Mouse (Mus musculus) intestine, postnatal 0 days (tissue): ENCODE measurements around the gene Vps51. TPM values are rescaled to one million over a fixed set of nuclear protein-coding genes. Genes with fewer than 3 reads are reported as not detected.
"Not testable (repeated sequence)": the region's sequence is repeated elsewhere in the genome, so short reads cannot be mapped to it uniquely, and the experiment has no call there.

ENCODE experiments used
- ATAC-seq: fragments of 200-750 bp; cut with Nextera tagmentation; 2 replicates; pipeline ENCODE4 v1.8.0; 2017; ENCODE audit warnings: mild to moderate bottlenecking, moderate TSS enrichment, moderate library complexity
- H3K27ac ChIP-seq: fragments of 300-500 bp; sonication (generic); 2 replicates; pipeline ENCODE4 v1.5.1; 2014; ENCODE audit warnings: mild to moderate bottlenecking, low read depth, low read length, moderate library complexity
- H3K27me3 ChIP-seq: fragments of 300-500 bp; sonication (generic); replicated peaks from 2 replicates; pipeline ENCODE4 v1.6.1; 2014; ENCODE audit warnings: low read length, mixed read lengths; ENCODE audit not compliant: control insufficient read depth, insufficient read depth
- H3K36me3 ChIP-seq: fragments of 300-500 bp; sonication (generic); 2 replicates; pipeline ENCODE4 v1.6.1; 2014; ENCODE audit warnings: mild to moderate bottlenecking, moderate library complexity; ENCODE audit not compliant: control insufficient read depth, insufficient read depth
- H3K4me1 ChIP-seq: fragments of 300-500 bp; sonication (generic); replicated peaks from 2 replicates; pipeline ENCODE4 v1.6.1; 2014; ENCODE audit warnings: antibody characterized with exemption, low read length, mixed read lengths; ENCODE audit not compliant: control insufficient read depth, insufficient read depth
- H3K4me2 ChIP-seq: fragments of 300-500 bp; sonication (generic); replicated peaks from 2 replicates; pipeline ENCODE4 v1.6.1; 2014; ENCODE audit warnings: low read depth, mild to moderate bottlenecking, moderate library complexity
- H3K4me3 ChIP-seq: fragments of 300-500 bp; sonication (generic); 2 replicates; pipeline ENCODE4 v1.5.1; 2014; ENCODE audit warnings: low read depth, low read length
- H3K9ac ChIP-seq: fragments of 300-500 bp; sonication (generic); 2 replicates; pipeline ENCODE4 v1.6.1; 2014; ENCODE audit warnings: mild to moderate bottlenecking, low read depth, low read length
- H3K9me3 ChIP-seq: fragments of 300-500 bp; sonication (generic); 2 replicates; pipeline ENCODE4 v1.6.1; 2016; ENCODE audit warnings: mixed run types; ENCODE audit not compliant: control insufficient read depth
- CTCF ChIP-seq: sonication (generic); IDR thresholded peaks from 2 replicates; pipeline ENCODE4 v1.5.1; 2016; ENCODE audit warnings: low read depth, mild to moderate bottlenecking, control low read depth, antibody characterized with exemption, moderate library complexity
- WGBS: fragments of 180-500 bp; shearing (Covaris S2); extraction: QIAGEN DNeasy Blood & Tissue Kit; methylation state at CpG from one replicate; pipeline ENCODE4 v1.1.7; 2014; 5-methylcytosine and 5-hydroxymethylcytosine counted together
- polyA plus RNA-seq: library from polyadenylated mRNA; unstranded; fragments of >200 nt; fragmentation: Nextera tagmentation; extraction: Ambion mirVana; gene quantifications from 2 replicates; pipeline ENCODE4 v1.2.1, GENCODE M21; 2015

Gene Vps51
- polyA plus RNA-seq, 1 experiment from 2014 or later: 42.4 TPM

DNA sequence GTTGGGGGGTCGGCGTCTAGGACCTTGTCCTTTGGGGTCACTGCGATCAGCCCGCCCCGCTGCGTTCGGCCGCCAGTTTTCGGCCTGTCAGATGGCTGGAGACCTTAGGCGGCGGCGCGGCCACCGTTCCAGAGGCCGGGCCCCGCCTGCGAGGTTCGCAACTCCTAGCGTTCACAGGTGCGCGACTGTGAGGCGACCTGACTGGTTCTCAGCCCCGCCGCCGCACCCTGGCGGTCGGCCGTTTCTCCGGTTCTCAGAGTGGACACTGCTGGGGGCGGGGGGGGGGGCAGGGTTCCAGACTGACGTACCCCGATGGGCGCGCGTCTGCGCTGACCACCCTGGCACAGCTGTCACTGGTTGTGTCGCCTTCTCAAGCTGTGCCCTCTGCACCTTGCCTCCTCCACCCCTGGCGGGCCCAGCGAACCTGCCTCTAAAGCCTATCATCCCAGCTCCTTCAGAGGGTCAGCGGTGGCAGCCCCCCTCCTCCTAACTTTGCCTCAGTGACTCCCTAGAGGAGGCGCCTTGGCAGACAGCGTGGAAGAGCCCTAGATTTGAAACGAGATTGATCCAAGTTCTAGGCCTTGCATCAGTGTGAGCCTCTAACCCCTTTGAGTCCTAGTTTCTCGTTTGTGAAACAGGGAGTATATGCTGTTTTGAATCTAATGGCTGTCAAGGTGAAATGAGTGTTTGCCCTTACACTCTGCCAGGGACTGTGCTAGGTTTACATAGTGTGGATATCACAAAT is 29.7 kb downstream of the Vps51 start:
- 0 out of 2 replicates have a peak, but pooled peaks have one; percentile 18 for TF ChIP-seq CTCF
- Histone ChIP-seq H3K4me1 (no peaks in the 10 kb centered on the region; the same call in 1 of the 2 replicates), H3K9me3 (no peaks in the 10 kb centered on the region), H3K4me2 (peak overlapping the region; percentile 90), H3K9ac (peak overlapping the region; percentile 77), H3K4me3 (peak overlapping the region; percentile 87), H3K27ac (peak overlapping the region; percentile 97), H3K27me3 (no peaks in the 10 kb centered on the region), H3K36me3 (peaks cover 41% of the 10 kb centered on the region)
- 1% methylated on average over 43 of the region's 44 CpGs for WGBS
- ATAC-seq: peak; percentile 26

GRCm38 (mm10) chr19:6046294-6047153 is 30.5 kb downstream of the Vps51 start, which contains the start of gene Syvn1:
Syvn1 (plus strand) TSS chr19:6046576.
- Histone ChIP-seq H3K27ac (peak within 1 kb of the TSS; percentile 97), H3K4me3 (peak within 1 kb of the TSS; percentile 87), H3K4me2 (peak within 1 kb of the TSS; percentile 90), H3K4me1 (no peaks in the 10 kb centered on the region; the same call in 1 of the 2 replicates), H3K9me3 (no peaks in the 10 kb centered on the region), H3K36me3 (peaks cover 33% of the 10 kb centered on the region), H3K9ac (peak within 1 kb of the TSS; percentile 77), H3K27me3 (no peaks in the 10 kb centered on the region)
- WGBS: under 1% methylated on average over 65 of the region's 65 CpGs
- peak; percentile 87 for ATAC-seq
- TF ChIP-seq CTCF: 0 out of 2 replicates have a peak, but pooled peaks have one; percentile 10

DNA sequence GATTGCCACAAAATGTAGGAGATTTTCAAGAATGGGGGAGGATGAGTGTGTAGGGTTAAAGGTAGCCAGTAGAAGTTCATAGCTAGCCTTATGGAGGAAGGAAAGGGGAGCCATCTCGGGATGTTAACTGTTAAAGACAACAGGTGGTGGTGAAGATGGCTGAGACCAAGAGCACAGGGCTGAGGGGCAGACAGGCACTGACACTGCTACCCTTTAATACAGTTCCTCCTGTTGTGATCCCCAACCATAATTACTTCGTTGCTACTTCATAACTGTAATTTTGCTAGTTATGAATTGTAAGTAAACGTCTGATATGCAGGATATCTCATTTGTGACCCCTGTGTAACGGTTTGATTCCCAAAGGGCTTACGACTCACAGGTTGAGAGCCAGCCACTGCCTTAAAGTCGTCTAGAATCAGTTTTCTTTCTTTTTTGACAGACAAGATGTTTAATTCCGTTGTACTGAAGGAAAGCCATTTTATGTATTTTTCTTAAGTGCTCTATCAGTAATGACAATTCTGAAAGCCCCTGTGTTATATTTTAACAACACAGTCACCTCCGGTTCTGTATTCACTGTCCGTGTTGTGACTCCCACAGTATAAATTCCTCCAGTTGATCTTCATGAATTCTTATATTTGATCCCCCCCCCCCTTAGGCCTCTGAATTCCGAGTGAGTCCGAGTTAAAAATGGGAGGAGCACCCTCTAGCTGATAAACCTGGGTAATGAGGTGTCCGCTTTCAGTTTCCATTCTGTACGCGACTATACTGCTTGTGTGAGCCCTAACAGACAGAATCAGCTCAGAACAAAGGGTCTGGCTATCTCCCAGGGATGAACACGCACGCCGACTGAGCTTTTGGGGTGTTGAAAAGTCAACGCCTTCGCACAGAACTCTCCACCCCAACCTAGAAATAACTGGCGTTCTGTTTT is 31.4 kb downstream of the Vps51 start:
- peak; percentile 34 for ATAC-seq

DNA sequence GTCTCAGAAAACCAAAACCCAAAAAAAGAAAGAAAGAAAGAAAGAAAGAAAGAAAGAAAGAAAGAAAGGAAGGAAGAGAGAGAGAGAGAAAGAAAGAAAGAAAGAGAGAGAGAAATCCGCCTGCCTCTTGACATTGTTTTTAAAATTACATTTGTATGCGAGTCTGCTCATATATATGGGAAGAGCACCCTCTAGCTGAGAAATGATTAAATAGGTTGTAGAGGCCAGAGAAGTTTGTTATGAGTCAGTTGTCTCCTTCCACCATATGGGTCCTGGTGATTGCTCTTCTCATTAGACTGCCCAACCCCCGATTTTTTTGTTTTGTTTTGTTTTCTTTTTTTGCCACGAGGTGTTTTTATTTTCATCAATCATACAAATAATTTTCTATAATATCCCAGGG is 32.9 kb downstream of the Vps51 start:
- not testable (repeated sequence) for H3K27ac ChIP-seq, H3K4me3 ChIP-seq, ATAC-seq, H3K4me2 ChIP-seq, H3K27me3 ChIP-seq, H3K36me3 ChIP-seq, H3K4me1 ChIP-seq, H3K9ac ChIP-seq, H3K9me3 ChIP-seq
- WGBS: 40% methylated on average over 4 of the region's 4 CpGs
- TF ChIP-seq CTCF: peak; percentile 68

More for the DNA sequence above, 31.4 kb downstream of the Vps51 start:
- peak; percentile 48 for TF ChIP-seq CTCF
- Histone ChIP-seq H3K4me1 (no peaks in the 10 kb centered on the region; the same call in 1 of the 2 replicates), H3K9ac (peak overlapping the region; percentile 64), H3K27me3 (no peaks in the 10 kb centered on the region), H3K4me3 (peak overlapping the region; percentile 87), H3K9me3 (no peaks in the 10 kb centered on the region), H3K27ac (peak overlapping the region; percentile 97), H3K36me3 (peaks cover 24% of the 10 kb centered on the region), H3K4me2 (peak overlapping the region; percentile 90)
- 12% methylated on average over 20 of the region's 20 CpGs for WGBS

DNA sequence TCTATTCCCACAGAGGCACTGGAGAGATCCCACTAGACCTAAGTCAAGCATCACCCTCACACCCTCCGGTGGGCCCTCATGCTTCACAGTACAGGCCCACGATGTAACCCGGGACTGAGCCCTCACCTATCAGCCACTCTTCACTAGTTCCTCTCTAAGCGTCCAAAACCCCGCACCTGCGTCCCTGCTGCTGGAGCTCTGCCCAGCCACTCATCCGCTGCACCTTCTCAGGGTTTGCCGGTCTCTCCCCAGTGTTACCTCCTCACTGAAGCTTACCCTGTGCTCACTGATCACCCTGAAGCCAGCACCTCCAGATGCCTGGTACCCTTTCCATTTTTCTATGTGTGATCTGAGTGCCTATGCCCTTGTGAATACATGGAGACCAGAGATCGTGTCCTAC is 34.7 kb downstream of the Vps51 start:
- 86% methylated on average over 9 of the region's 9 CpGs for WGBS
- no peak for TF ChIP-seq CTCF
- ATAC-seq: no peak
- H3K4me2 ChIP-seq: no peak overlapping the region
- H3K27me3 ChIP-seq: no peaks in the 10 kb centered on the region
- H3K4me3 ChIP-seq: no peak overlapping the region
- H3K36me3 ChIP-seq: no peaks in the 10 kb centered on the region
- H3K9me3 ChIP-seq: no peaks in the 10 kb centered on the region
- H3K9ac ChIP-seq: no peak overlapping the region
- H3K27ac ChIP-seq: no peak overlapping the region
- no peaks in the 10 kb centered on the region for H3K4me1 ChIP-seq
